Mouse (Mus musculus) MEL (cell line): ENCODE results near the gene Serinc3. TPM values are rescaled to one million over a fixed set of nuclear protein-coding genes. Genes with fewer than 3 reads are reported as not detected.

Experiments used
- DNase-seq: peaks from one replicate; pipeline ENCODE4 v3.0.0; 2011; ENCODE audit warnings: low read depth, low spot score
- H3K27ac ChIP-seq: 2 replicates; pipeline ENCODE4 v1.5.1; 2012; ENCODE audit warnings: low read depth, mild to moderate bottlenecking, control low read depth, low read length, moderate library complexity; ENCODE audit not compliant: control insufficient read depth
- H3K27me3 ChIP-seq, 2 experiments: fragments of 150-350 bp in 1 of 2; sonication (generic) in 1 of 2; 2 replicates each; pipeline ENCODE4 v1.6.1; 2012; ENCODE audit warnings: low read length in 2 of 2, mild to moderate bottlenecking in 2 of 2, improper control_type of control experiment in 1 of 2, moderate library complexity in 1 of 2; ENCODE audit not compliant: insufficient read depth in 2 of 2, control insufficient read depth in 1 of 2
- H3K36me3 ChIP-seq, 2 experiments: 2 replicates each; pipeline ENCODE4 v1.6.1; 2012 to 2014; ENCODE audit warnings: low read length in 2 of 2, improper control_type of control experiment in 1 of 2, inconsistent platforms in 1 of 2, mild to moderate bottlenecking in 1 of 2; ENCODE audit not compliant: insufficient read depth in 2 of 2, control insufficient read depth in 1 of 2
- H3K4me1 ChIP-seq, 2 experiments: fragments of 150-350 bp in 1 of 2; sonication (generic) in 1 of 2; 2 replicates each; pipeline ENCODE4 v1.6.1; 2012; ENCODE audit warnings: low read length in 2 of 2, improper control_type of control experiment in 1 of 2, mild to moderate bottlenecking in 1 of 2; ENCODE audit not compliant: insufficient read depth in 2 of 2, control insufficient read depth in 1 of 2
- H3K4me3 ChIP-seq, 2 experiments: fragments of 150-350 bp in 1 of 2; sonication (generic) in 1 of 2; 2 replicates each; pipeline ENCODE4 v1.5.1; 2012; ENCODE audit warnings: low read depth in 2 of 2, low read length in 2 of 2, mild to moderate bottlenecking in 2 of 2, moderate library complexity in 2 of 2, control low read depth in 1 of 2, improper control_type of control experiment in 1 of 2; ENCODE audit not compliant: control insufficient read depth in 1 of 2, insufficient read depth in 1 of 2
- H3K79me2 ChIP-seq: 2 replicates; pipeline ENCODE4 v1.6.1; 2012; ENCODE audit warnings: mild to moderate bottlenecking, low read length, moderate library complexity; ENCODE audit not compliant: control insufficient read depth, poor library complexity, insufficient read depth
- H3K9ac ChIP-seq: 2 replicates; pipeline ENCODE4 v1.6.1; 2012; ENCODE audit warnings: low read depth, mild to moderate bottlenecking, control low read depth, low read length, moderate library complexity; ENCODE audit not compliant: control insufficient read depth, poor library complexity, severe bottlenecking
- H3K9me3 ChIP-seq: fragments of 150-350 bp; sonication (generic); replicated peaks from 2 replicates; pipeline ENCODE4 v1.6.1; 2012; ENCODE audit warnings: mild to moderate bottlenecking, low read length, improper control_type of control experiment, moderate library complexity; ENCODE audit not compliant: insufficient read depth
- BHLHE40 ChIP-seq: IDR thresholded peaks from 2 replicates; pipeline ENCODE4 v1.6.1; 2012; ENCODE audit warnings: low read depth, mild to moderate bottlenecking, inconsistent platforms, low read length, improper control_type of control experiment, borderline replicate concordance
- CHD2 ChIP-seq: IDR thresholded peaks from 2 replicates; pipeline ENCODE4 v1.6.1; 2011; ENCODE audit warnings: low read length, improper control_type of control experiment
- CTCF ChIP-seq, 3 experiments: IDR thresholded peaks in 2 of 3; conservative IDR thresholded peaks in 1 of 3; 2 replicates each; pipeline ENCODE4 v1.5.1; 2011 to 2012; ENCODE audit warnings: low read length in 3 of 3, low read depth in 2 of 3, mild to moderate bottlenecking in 2 of 3, improper control_type of control experiment in 1 of 3, inconsistent platforms in 1 of 3, mixed read lengths in 1 of 3, moderate library complexity in 1 of 3; ENCODE audit not compliant: control insufficient read depth in 1 of 3, insufficient read depth in 1 of 3, poor library complexity in 1 of 3, severe bottlenecking in 1 of 3
- ETS1 ChIP-seq: IDR thresholded peaks from 2 replicates; pipeline ENCODE4 v1.6.1; 2012; ENCODE audit warnings: low read depth, mild to moderate bottlenecking, inconsistent platforms, low read length, improper control_type of control experiment, moderate library complexity
- HCFC1 ChIP-seq: IDR thresholded peaks from 2 replicates; pipeline ENCODE4 v1.6.1; 2012; ENCODE audit warnings: low read depth, mild to moderate bottlenecking, inconsistent platforms, low read length, improper control_type of control experiment, moderate library complexity
- JUND ChIP-seq: IDR thresholded peaks from 2 replicates; pipeline ENCODE4 v1.6.1; 2011; ENCODE audit warnings: low read depth, mild to moderate bottlenecking, improper control_type of control experiment, low read length
- KAT2A ChIP-seq: conservative IDR thresholded peaks from 2 replicates; pipeline ENCODE4 v1.6.1; 2012; ENCODE audit warnings: low read depth, low read length, improper control_type of control experiment, inconsistent platforms
- MAFK ChIP-seq: IDR thresholded peaks from 2 replicates; pipeline ENCODE4 v1.6.1; 2011; ENCODE audit warnings: low read depth, mild to moderate bottlenecking, low read length, improper control_type of control experiment, borderline replicate concordance
- MAX ChIP-seq: IDR thresholded peaks from 2 replicates; pipeline ENCODE4 v1.6.1; 2011; ENCODE audit warnings: low read length, improper control_type of control experiment
- MAZ ChIP-seq: IDR thresholded peaks from 2 replicates; pipeline ENCODE4 v1.6.1; 2012; ENCODE audit warnings: low read depth, mild to moderate bottlenecking, inconsistent platforms, low read length, improper control_type of control experiment
- MEF2A ChIP-seq: IDR thresholded peaks from 2 replicates; pipeline ENCODE4 v1.6.1; 2014; ENCODE audit warnings: low read depth, mild to moderate bottlenecking, inconsistent platforms, low read length, improper control_type of control experiment; ENCODE audit not compliant: poor library complexity, insufficient replicate concordance, severe bottlenecking; ENCODE audit errors: extremely low read depth
- MXI1 ChIP-seq: IDR thresholded peaks from 2 replicates; pipeline ENCODE4 v1.6.1; 2011; ENCODE audit warnings: mild to moderate bottlenecking, low read depth, low read length, improper control_type of control experiment
- MYB ChIP-seq: IDR thresholded peaks from 2 replicates; pipeline ENCODE4 v1.6.1; 2011; ENCODE audit warnings: mild to moderate bottlenecking, low read depth, low read length, improper control_type of control experiment
- MYC ChIP-seq: IDR thresholded peaks from 2 replicates; pipeline ENCODE4 v1.6.1; 2011; ENCODE audit warnings: low read depth, mild to moderate bottlenecking, low read length, improper control_type of control experiment, moderate library complexity
- NELFE ChIP-seq: IDR thresholded peaks from 2 replicates; pipeline ENCODE4 v1.6.1; 2011; ENCODE audit warnings: low read depth, low read length, improper control_type of control experiment
- NRF1 ChIP-seq: IDR thresholded peaks from 2 replicates; pipeline ENCODE4 v1.6.1; 2014; ENCODE audit warnings: low read depth, mild to moderate bottlenecking, inconsistent platforms, low read length, improper control_type of control experiment, moderate library complexity; ENCODE audit not compliant: poor library complexity, insufficient read depth, severe bottlenecking
- POLR2AphosphoS2 ChIP-seq: IDR thresholded peaks from 2 replicates; pipeline ENCODE4 v1.6.1; 2011; ENCODE audit warnings: low read length, improper control_type of control experiment
- POLR2AphosphoS5 ChIP-seq: IDR thresholded peaks from 2 replicates; pipeline ENCODE4 v1.6.1; 2012; ENCODE audit warnings: low read depth, borderline replicate concordance, mild to moderate bottlenecking, inconsistent platforms, low read length, moderate library complexity, mixed read lengths
- RAD21 ChIP-seq: IDR thresholded peaks from 2 replicates; pipeline ENCODE4 v1.6.1; 2011; ENCODE audit warnings: mild to moderate bottlenecking, low read depth, low read length, improper control_type of control experiment
- SIN3A ChIP-seq: IDR thresholded peaks from 2 replicates; pipeline ENCODE4 v1.6.1; 2012; ENCODE audit warnings: low read length, improper control_type of control experiment, inconsistent platforms
- SMC3 ChIP-seq: IDR thresholded peaks from 2 replicates; pipeline ENCODE4 v1.6.1; 2011; ENCODE audit warnings: low read depth, low read length, improper control_type of control experiment
- TAL1 ChIP-seq: IDR thresholded peaks from 2 replicates; pipeline ENCODE4 v1.6.1; 2012; ENCODE audit warnings: mild to moderate bottlenecking, inconsistent platforms, low read length, moderate library complexity, mixed read lengths
- USF1 ChIP-seq: IDR thresholded peaks from 2 replicates; pipeline ENCODE4 v1.6.1; 2014; ENCODE audit warnings: low read depth, mild to moderate bottlenecking, inconsistent platforms, low read length, improper control_type of control experiment, moderate library complexity
- USF2 ChIP-seq, 2 experiments: IDR thresholded peaks; 2 replicates each; pipeline ENCODE4 v1.6.1; 2011 to 2012; ENCODE audit warnings: improper control_type of control experiment in 2 of 2, low read length in 2 of 2, borderline replicate concordance in 1 of 2, inconsistent platforms in 1 of 2, low read depth in 1 of 2, mild to moderate bottlenecking in 1 of 2; ENCODE audit not compliant: insufficient read depth in 1 of 2
- ZKSCAN1 ChIP-seq: IDR thresholded peaks from 2 replicates; pipeline ENCODE4 v1.6.1; 2012; ENCODE audit warnings: low read depth, mild to moderate bottlenecking, inconsistent platforms, low read length, improper control_type of control experiment, moderate library complexity
- ZMIZ1 ChIP-seq: IDR thresholded peaks from 2 replicates; pipeline ENCODE4 v1.6.1; 2012; ENCODE audit warnings: low read depth, mild to moderate bottlenecking, inconsistent platforms, low read length, improper control_type of control experiment, moderate library complexity
- polyA plus RNA-seq, 2 experiments: library from polyadenylated mRNA; stranded (reverse) in 1 of 2; unstranded in 1 of 2; fragments of >175 nt in 1 of 2; fragments of >200 nt in 1 of 2; gene quantifications; 2 replicates each; pipeline versions ENCODE4 v1.2.1 to v1.2.4; 2012; ENCODE audit warnings: low replicate concordance in 2 of 2, low read depth in 1 of 2; ENCODE audit not compliant: insufficient read length in 2 of 2, insufficient read depth in 1 of 2, missing spikeins in 1 of 2
- total RNA-seq: library from RNA; depleted of rRNA; stranded (reverse); fragments of 300-350 nt; gene quantifications from 2 replicates; pipeline ENCODE4 v1.2.3, GENCODE M21; 2012

The Serinc3 gene
- total and polyA plus RNA-seq, 3 experiments = 348 to 650 (median 637) TPM

- Histone ChIP-seq H3K9me3 (no peaks in the 10 kb centered on the region), H3K9ac (no peak overlapping the region), H3K79me2 (no peaks in the 10 kb centered on the region), H3K36me3 (peaks cover 0 to 18% of the 10 kb centered on the region in 2 experiments; a peak in 3 of 4 replicates), H3K4me3 (no peak overlapping the region), H3K27me3 (no peaks in the 10 kb centered on the region), H3K4me1 (no peaks in the 10 kb centered on the region), H3K27ac (no peak overlapping the region)
- peak; percentile 71 for TF ChIP-seq ZMIZ1
- peak; percentile 82 for TF ChIP-seq POLR2AphosphoS2
- TF ChIP-seq USF2 (IDR thresholded peaks at IDR 0.05; ENCODE audit: borderline replicate concordance in 1 of 2, insufficient read depth in 1 of 2, low read depth in 1 of 2, low read length in 2 of 2) = no peak
- no peak for TF ChIP-seq TAL1
- no peak for TF ChIP-seq MYC
- TF ChIP-seq MAFK = no peak
- TF ChIP-seq RAD21 = no peak
- no peak for TF ChIP-seq KAT2A
- TF ChIP-seq ZKSCAN1 = 0 out of 2 replicates have a peak, but pooled peaks have one; percentile 31
- TF ChIP-seq CHD2 = 0 out of 2 replicates have a peak, but pooled peaks have one; percentile 4
- TF ChIP-seq POLR2AphosphoS5 = no peak; the same call in 1 of the 2 replicates
- TF ChIP-seq ETS1 = no peak
- no peak; the same call in none of the 2 replicates for TF ChIP-seq SMC3
- TF ChIP-seq SIN3A = no peak
- 0 out of 2 replicates have a peak, but pooled peaks have one; percentile 24 for TF ChIP-seq MAZ
- no peak for TF ChIP-seq JUND
- no peak for TF ChIP-seq CTCF (IDR thresholded peaks at IDR 0.05 in 2 of 3, conservative IDR thresholded peaks at IDR 0.05 in 1 of 3; ENCODE audit: control insufficient read depth in 1 of 3, insufficient read depth in 1 of 3, low read depth in 2 of 3, low read length in 3 of 3, poor library complexity in 1 of 3, severe bottlenecking in 1 of 3)
- TF ChIP-seq MXI1 = no peak
- no peak for TF ChIP-seq NELFE
- TF ChIP-seq USF1 = no peak
- 0 out of 2 replicates have a peak, but pooled peaks have one; percentile 26 for TF ChIP-seq BHLHE40
- TF ChIP-seq MEF2A = no peak
- TF ChIP-seq HCFC1 = no peak
- no peak for TF ChIP-seq NRF1
- TF ChIP-seq MYB = no peak
- TF ChIP-seq MAX = no peak
- DNase-seq = peak; percentile 41
These were observed 28.2 kb downstream of the Serinc3 start for GRCm38 (mm10) chr2:163616652-163617227.
